Comparison of ENCODE assay signal across 21 mouse cellular contexts in the genomic region with DNA sequence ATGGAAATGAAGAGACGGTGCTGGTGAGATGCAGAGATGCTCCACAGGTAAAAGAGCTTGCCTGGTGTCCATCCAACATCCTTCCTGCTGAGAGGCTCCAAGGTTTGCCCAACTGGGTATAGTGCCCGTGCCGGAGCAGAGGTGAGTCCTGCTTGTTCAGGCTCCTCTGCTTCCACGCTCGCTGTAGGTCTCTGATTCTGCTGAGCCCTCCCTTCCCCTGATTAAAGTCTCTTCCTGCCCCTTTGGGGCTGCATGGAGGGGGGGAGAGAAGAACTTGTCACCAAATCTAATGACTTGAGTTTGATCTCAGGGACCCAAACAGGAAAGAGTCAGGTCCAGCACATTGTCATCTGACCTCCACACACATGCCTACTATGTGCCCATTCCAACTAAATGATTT. TPM values are rescaled to one million over a fixed set of nuclear protein-coding genes. Genes with fewer than 3 reads are reported as not detected.
DNase-seq lines count a peak whose midpoint lies in the region; TF ChIP-seq lines count a peak whose summit lies in the region.
"Had no signal": no experiment of that assay in that cellular context is flagged by ENCODE, and none has a peak within 500 bp of the region (broad histone marks: within the 10 kb centered on the region; RNA-seq: fewer than 3 reads in every experiment).

No protein-coding gene starts in this region.

- no peak overlapping the region; the same call in 1 of the 2 replicates for H3K4me2 ChIP-seq in CH12.LX (ENCODE audit: insufficient read depth, low read depth, poor library complexity, severe bottlenecking)
- H3K4me2 ChIP-seq: heart, embryonic 11.5 days; heart, embryonic 15.5 days; hindbrain, embryonic 13.5 days had no signal

- TF ChIP-seq CTCF in CH12.LX (conservative IDR thresholded peaks at IDR 0.05 in 1 of 2, IDR thresholded peaks at IDR 0.05 in 1 of 2; ENCODE audit: low read depth in 2 of 2, low read length in 2 of 2) = no peak
- TF ChIP-seq CTCF in thymus, adult 2 months (IDR thresholded peaks at IDR 0.05; ENCODE audit: borderline replicate concordance, control insufficient read depth, extremely low read depth, insufficient read depth, low read length, poor library complexity) = no peak

- no peaks in the 10 kb centered on the region for H3K9me3 ChIP-seq in CH12.LX (replicated peaks; ENCODE audit: low read length)
- H3K9me3 ChIP-seq: embryonic facial prominence, embryonic 10.5 days; forebrain, embryonic 10.5 days; heart, embryonic 15.5 days; hindbrain, embryonic 13.5 days had no signal

- H3K4me3 ChIP-seq in CH12.LX (replicated peaks in 1 of 3; ENCODE audit: low read depth in 2 of 3, low read length in 2 of 3, poor library complexity in 1 of 3) = no peak overlapping the region
- peak overlapping the region; percentile 26 for H3K4me3 ChIP-seq in thymus, adult 2 months (ENCODE audit: control insufficient read depth, insufficient read depth, low read length)
- H3K4me3 ChIP-seq: embryonic facial prominence, embryonic 10.5 days; erythroblast, embryonic 14.5 days; forebrain, embryonic 10.5 days; heart, embryonic 15.5 days; hindbrain, embryonic 13.5 days had no signal

- no peaks in the 10 kb centered on the region for H3K36me3 ChIP-seq in CH12.LX (replicated peaks in 1 of 2; ENCODE audit: control insufficient read depth in 1 of 2, insufficient read depth in 1 of 2, low read length in 1 of 2)
- no peaks in the 10 kb centered on the region for H3K36me3 ChIP-seq in thymus, adult 2 months (ENCODE audit: control insufficient read depth, insufficient read depth, low read length)
- H3K36me3 ChIP-seq: embryonic facial prominence, embryonic 10.5 days; forebrain, embryonic 10.5 days; heart, embryonic 15.5 days; hindbrain, embryonic 13.5 days had no signal

- dilution Hi-C loops in CH12.LX (cut with MboI; ENCODE audit: extremely low pct_ligation_motif_present, extremely low pct_unique_long_range_greater_than_20kb, low sequenced_read_pairs) = no loop called here

- no peak overlapping the region for H3K9ac ChIP-seq in CH12.LX (ENCODE audit: insufficient read depth, low read depth)
- H3K9ac ChIP-seq: heart, embryonic 15.5 days; hindbrain, embryonic 13.5 days had no signal

- no peak for TF ChIP-seq POLR2A in CH12.LX (IDR thresholded peaks at IDR 0.05; ENCODE audit: low read depth, low read length)
- no peak for TF ChIP-seq POLR2A in thymus, adult 2 months (IDR thresholded peaks at IDR 0.05; ENCODE audit: control insufficient read depth, extremely low read depth, insufficient read depth, low read length, poor library complexity)

- H3K79me2 ChIP-seq in CH12.LX (replicated peaks; ENCODE audit: control insufficient read depth, extremely low read depth, insufficient read depth, poor library complexity, severe bottlenecking) = no peaks in the 10 kb centered on the region

- peaks cover 1% of the 10 kb centered on the region for H3K27me3 ChIP-seq in CH12.LX (replicated peaks)
- H3K27me3 ChIP-seq in thymus, adult 2 months (ENCODE audit: control insufficient read depth, insufficient read depth, low read length) = no peaks in the 10 kb centered on the region
- H3K27me3 ChIP-seq: heart, embryonic 15.5 days; hindbrain, embryonic 13.5 days had no signal

- TF ChIP-seq RAD21 in CH12.LX (IDR thresholded peaks at IDR 0.05; ENCODE audit: low read depth, low read length) = no peak

- no peak for TF ChIP-seq EP300 in CH12.LX (IDR thresholded peaks at IDR 0.05; ENCODE audit: low read length)

- peaks cover 3 to 14% of the 10 kb centered on the region in 2 experiments; a peak in 2 of 4 replicates for H3K4me1 ChIP-seq in CH12.LX (ENCODE audit: control insufficient read depth in 1 of 2, insufficient read depth in 2 of 2)
- peaks cover 25% of the 10 kb centered on the region for H3K4me1 ChIP-seq in thymus, adult 2 months (replicated peaks; ENCODE audit: control insufficient read depth, insufficient read depth, low read length)
- H3K4me1 ChIP-seq: forebrain, embryonic 10.5 days; heart, embryonic 15.5 days; hindbrain, embryonic 13.5 days had no signal

- no peak overlapping the region for H3K27ac ChIP-seq in CH12.LX (ENCODE audit: insufficient read depth, low read depth)
- 0 out of 2 replicates have a peak overlapping the region, but pooled peaks have one; percentile 16 for H3K27ac ChIP-seq in thymus, adult 2 months (ENCODE audit: control insufficient read depth, insufficient read depth, low read length)
- H3K27ac ChIP-seq: embryonic facial prominence, embryonic 10.5 days; forebrain, embryonic 10.5 days; heart, embryonic 15.5 days; hindbrain, embryonic 13.5 days; hindbrain, postnatal 0 days had no signal

- in situ Hi-C loops in CH12.LX (cut with MboI; ENCODE audit: low pct_ligation_motif_present, low pct_unique_long_range_greater_than_20kb, low sequenced_read_pairs) = no loop called here

- 41% methylated on average over 5 of the region's 5 CpGs for WGBS in thymus, adult 2 months

- DNase-seq in CD4-positive, CD25-positive, alpha-beta regulatory T cell, adult 2 months (ENCODE audit: low read depth, low spot score) = peak; percentile 25
- DNase-seq in CH12.LX (ENCODE audit: extremely low read depth) = no peak
- peak; percentile 33 for DNase-seq in thymus, adult 2 months
- peak; percentile 53 for DNase-seq in thymus, postnatal 25 days
- DNase-seq in frontal cortex, postnatal 25 days (ENCODE audit: low spot score in 2 of 2) = no peak
- no peak for DNase-seq in retina, embryonic 14.5 days (ENCODE audit: low spot score)
- DNase-seq in cerebellum, postnatal 25 days = no peak
- DNase-seq in adrenal gland, adult 8-10 months = no peak
- DNase-seq: adrenal gland, postnatal 14 days; cerebellum, adult 11-12 months; cerebellum, adult 9-11 months; gastrocnemius, postnatal 36 days; heart, adult 18-20 months; heart, postnatal 14 days had no signal

TF ChIP-seq in CH12.LX, 34 proteins besides CTCF, POLR2A, EP300 and RAD21:
- peak; percentile 28; the same call in 1 of the 2 replicates for TF ChIP-seq ZKSCAN1 (IDR thresholded peaks at IDR 0.05; ENCODE audit: borderline replicate concordance, low read depth, low read length)
- TF ChIP-seq ZNF384 (IDR thresholded peaks at IDR 0.05; ENCODE audit: low read depth, low read length) = no peak

RNA-seq across cellular contexts. Expression of a gene that starts 12.5 kb away (rescaled TPM):
- 33.2 and 37.9 TPM in 2 replicates for total RNA-seq in CH12.LX (2012; rRNA removed)
- 40.9 and 47.6 TPM in 2 replicates for total RNA-seq in CH12.LX (2014; rRNA removed)
- 31.6 and 41.5 TPM in 2 replicates for polyA plus RNA-seq in CH12.LX (2012; ENCODE audit: insufficient read length, low read depth)
- polyA plus RNA-seq in thymus, adult 2 months (2012; rRNA removed) = 60.6 and 69.5 TPM in 2 replicates
- 10 to 100 TPM; 38.2 to 62.7 (median 52.8) TPM for total RNA-seq in adrenal gland, adult 8-10 months (2022)

Comparison
In these comparisons a context has a peak if more than half of its experiments do, and no peak if none do; other contexts are left out.
1. DNase-seq: peak in CD4-positive, CD25-positive, alpha-beta regulatory T cell, adult 2 months (single experiment), thymus, adult 2 months (single experiment) and thymus, postnatal 25 days (single experiment); none in CH12.LX (single experiment), frontal cortex, postnatal 25 days (0 of 2), retina, embryonic 14.5 days (single experiment), cerebellum, postnatal 25 days (0 of 2) and adrenal gland, adult 8-10 months (single experiment).